Mouse (Mus musculus): ENCODE data around the gene Mgat4c.

Gene Mgat4c

DNA sequence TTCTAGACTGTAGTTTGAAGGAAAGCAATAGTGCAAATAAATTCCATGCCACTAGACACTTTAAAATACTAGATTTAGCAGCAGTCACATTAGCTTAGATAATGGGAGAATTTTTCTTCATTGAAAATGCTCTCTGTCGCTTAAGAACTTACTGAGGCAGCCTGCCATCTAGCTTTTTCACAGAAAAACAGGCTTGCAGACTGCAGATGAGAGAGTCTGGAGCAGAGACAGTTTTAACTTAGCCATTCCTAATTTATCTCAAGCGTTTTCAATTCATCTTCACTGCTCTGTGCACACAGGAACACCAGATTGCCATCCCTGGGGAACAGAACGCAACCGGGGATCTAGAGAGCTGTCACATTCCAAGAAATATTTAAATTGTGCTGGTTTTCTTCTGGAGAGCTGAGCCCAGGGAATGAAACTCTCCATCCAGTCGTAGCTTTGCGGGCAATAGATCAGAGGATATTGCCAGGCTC is at the start of gene Mgat4c:
TSS of gene Mgat4c (plus strand) at position 51 of the 476 bp plus-strand sequence.
- DNase-seq: no peak

DNA sequence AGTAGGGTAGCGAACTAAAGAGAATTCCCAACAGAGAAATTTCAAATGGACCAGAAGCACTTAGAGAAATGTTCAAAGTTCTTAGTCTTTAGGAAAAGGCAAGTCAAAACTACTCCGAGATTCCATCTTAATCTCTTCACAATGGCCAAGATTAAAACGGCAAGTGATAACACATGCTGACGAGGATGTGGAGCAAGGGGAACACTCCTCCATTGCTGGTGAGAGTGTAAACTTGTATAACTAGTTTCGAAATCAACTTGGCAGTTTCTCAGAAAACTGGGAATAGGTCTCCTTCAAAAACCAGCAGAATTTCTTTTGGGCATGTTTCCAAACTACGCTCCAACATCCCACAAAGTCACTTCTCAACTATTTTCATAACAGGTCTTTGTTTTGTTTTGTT is 46.0 kb upstream of the Mgat4c start:
- no peak for DNase-seq

GRCm38 (mm10) chr10:101641048-101641447 is 40.2 kb upstream of the Mgat4c start:
- no peak for DNase-seq

GRCm38 (mm10) chr10:101681914-101682313 is 627 bp downstream of the Mgat4c start:
- no peak for DNase-seq

- DNase-seq: no peak
These were observed 80.5 kb downstream of the Mgat4c start for GRCm38 (mm10) chr10:101761828-101762227.

DNA sequence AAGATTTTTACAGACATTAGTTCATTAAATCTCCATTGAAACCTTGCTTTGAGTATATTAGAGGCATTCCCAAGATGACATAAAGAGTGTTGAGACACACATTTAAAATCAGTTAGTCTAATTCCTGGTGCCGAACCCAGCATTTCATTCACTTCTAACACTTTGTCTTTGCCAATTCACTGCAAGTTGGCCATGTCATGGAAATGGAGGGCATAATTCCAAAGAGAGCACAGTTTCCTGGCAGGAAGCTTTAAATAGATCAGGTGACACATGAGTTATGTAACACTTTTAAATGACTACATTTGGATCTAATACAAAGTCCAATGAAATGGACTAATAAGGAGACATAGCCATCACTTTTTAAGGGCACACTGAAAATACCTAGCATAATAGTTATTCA is 89.4 kb downstream of the Mgat4c start:
- DNase-seq: no peak

- no peak for DNase-seq
These were observed 89.9 kb downstream of the Mgat4c start for GRCm38 (mm10) chr10:101771157-101771556.

GRCm38 (mm10) chr10:101783161-101783744 is 102.0 kb downstream of the Mgat4c start:
- DNase-seq: no peak

DNA sequence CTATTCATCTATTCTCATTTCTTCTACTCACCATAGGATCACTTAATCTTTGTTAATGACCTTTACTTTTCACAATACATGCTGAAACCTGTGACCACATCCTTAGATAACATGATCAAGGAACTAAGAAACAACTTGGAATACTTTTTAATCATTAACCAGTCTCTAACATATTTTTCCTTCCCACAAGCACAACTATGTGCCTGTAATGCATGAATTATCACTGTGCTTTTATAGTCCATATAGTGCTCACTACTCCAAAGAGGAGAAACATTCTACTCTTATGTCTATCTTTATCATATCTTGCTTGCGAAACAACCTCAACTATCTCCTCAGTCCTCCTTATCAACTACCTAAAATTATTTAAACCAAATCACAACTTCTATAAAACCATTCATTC is 114.2 kb downstream of the Mgat4c start:
- no peak for DNase-seq

GRCm38 (mm10) chr10:101798831-101799474 is 117.7 kb downstream of the Mgat4c start:
- DNase-seq: no peak

- no peak for DNase-seq
These were observed 127.5 kb downstream of the Mgat4c start for GRCm38 (mm10) chr10:101808768-101809167.

DNA sequence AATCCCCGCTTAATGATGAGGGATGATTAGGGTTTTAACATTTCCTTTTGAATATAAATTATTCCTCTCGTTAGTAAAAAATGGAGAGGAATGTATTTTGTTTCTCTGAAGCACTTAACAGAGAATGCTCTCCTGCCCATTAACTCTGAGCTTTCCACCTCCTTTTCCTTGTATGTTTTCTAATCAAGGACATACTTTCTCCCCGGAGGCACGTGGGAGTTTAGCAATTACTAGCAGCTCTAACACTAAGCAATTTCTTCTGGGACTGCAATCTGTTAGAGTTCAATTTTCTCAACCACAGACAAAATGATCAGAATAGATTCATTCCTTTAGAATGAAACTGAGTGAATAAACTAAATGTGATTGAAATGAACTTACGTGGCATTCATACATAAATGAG is 135.6 kb downstream of the Mgat4c start:
- DNase-seq: no peak

DNA sequence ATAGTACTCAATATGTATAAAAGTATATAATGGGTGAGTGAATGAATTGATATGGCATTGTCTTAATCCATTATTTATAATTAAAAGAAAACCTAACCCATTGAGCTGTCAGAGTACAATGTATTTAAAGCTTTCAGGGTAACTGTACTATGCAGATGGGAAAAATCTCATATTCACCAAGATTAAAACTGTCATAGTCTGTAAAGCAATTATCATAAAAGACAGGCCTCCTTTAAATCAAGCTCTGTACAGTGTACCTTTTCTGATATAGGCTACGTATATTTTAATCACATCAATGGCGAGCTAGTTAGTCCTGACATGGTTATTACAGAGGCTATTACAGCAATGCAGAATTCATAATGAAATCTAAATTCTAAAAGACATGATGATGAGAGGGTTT is 146.7 kb downstream of the Mgat4c start:
- DNase-seq: no peak

GRCm38 (mm10) chr10:101856115-101856514 is 174.8 kb downstream of the Mgat4c start:
- no peak for DNase-seq

GRCm38 (mm10) chr10:101889866-101890265 is 208.6 kb downstream of the Mgat4c start:
- no peak for DNase-seq

GRCm38 (mm10) chr10:101917328-101917814 is 236.1 kb downstream of the Mgat4c start:
- DNase-seq: no peak

- no peak for DNase-seq
These were observed 316.3 kb downstream of the Mgat4c start for GRCm38 (mm10) chr10:101997612-101998011.

DNA sequence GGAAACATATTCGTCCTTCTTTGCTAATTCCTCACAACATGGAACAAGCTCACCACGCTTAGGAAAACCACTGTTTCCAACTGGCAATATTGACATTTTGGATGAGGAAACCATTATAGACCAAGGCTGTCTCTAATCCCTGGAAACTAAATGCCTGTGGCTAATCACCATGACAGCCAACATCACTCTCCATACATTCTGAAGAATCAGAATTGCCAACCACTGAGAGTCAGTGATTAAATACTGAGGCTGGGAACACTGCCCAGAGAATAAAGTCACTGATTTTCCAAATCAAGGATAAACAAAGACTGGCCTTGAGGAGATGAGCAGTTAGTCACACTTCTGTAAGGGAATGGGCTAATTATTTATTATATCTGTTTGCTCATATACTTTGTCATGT is 361.2 kb downstream of the Mgat4c start:
- no peak for DNase-seq

GRCm38 (mm10) chr10:102056218-102056617 is 374.9 kb downstream of the Mgat4c start:
- DNase-seq: no peak

- DNase-seq: no peak
These were observed 375.8 kb downstream of the Mgat4c start for GRCm38 (mm10) chr10:102056975-102057565.

- DNase-seq: no peak
These were observed 393.5 kb downstream of the Mgat4c start for GRCm38 (mm10) chr10:102074541-102075398.

DNA sequence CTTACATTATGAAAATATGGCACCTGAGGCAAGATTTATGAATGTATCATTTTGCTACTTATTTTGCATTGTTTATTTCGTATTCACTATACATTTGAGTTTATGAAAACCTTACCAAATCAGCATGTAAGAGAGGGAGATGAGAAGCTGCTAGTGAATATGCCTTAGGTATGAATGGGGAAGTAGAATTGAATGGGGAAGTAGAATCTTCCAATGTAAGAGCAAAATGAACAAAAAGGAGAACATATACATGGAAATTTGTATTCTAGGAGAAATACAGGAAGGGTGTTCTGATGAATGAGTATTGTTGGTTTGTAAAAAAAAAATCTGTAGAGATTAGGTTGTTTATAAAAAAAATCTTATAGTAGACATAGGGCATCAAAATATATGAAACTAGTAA is 441.9 kb downstream of the Mgat4c start:
- no peak for DNase-seq

DNA sequence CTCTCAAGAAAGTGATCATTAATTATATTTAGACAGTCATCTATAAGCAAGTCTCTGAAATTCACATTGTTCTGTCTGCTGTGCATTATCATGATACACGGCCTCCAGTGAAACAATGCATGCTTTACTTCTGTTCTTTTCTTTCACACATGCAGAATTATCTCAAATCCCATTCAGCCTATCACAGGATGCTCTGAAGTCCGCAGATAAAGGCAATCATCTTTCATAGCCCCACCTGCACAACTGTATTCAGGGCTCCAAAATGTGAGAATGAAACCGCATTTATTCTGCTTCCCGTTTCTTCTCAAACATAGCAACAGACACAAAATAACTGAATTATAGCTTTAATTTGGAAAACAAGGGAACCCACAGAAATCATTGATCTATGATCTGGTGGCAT is 446.1 kb downstream of the Mgat4c start:
- no peak for DNase-seq

All from kidney, adult 8-10 months (tissue).